8 mouse cellular contexts compared by ENCODE assay signal in the genomic region with DNA sequence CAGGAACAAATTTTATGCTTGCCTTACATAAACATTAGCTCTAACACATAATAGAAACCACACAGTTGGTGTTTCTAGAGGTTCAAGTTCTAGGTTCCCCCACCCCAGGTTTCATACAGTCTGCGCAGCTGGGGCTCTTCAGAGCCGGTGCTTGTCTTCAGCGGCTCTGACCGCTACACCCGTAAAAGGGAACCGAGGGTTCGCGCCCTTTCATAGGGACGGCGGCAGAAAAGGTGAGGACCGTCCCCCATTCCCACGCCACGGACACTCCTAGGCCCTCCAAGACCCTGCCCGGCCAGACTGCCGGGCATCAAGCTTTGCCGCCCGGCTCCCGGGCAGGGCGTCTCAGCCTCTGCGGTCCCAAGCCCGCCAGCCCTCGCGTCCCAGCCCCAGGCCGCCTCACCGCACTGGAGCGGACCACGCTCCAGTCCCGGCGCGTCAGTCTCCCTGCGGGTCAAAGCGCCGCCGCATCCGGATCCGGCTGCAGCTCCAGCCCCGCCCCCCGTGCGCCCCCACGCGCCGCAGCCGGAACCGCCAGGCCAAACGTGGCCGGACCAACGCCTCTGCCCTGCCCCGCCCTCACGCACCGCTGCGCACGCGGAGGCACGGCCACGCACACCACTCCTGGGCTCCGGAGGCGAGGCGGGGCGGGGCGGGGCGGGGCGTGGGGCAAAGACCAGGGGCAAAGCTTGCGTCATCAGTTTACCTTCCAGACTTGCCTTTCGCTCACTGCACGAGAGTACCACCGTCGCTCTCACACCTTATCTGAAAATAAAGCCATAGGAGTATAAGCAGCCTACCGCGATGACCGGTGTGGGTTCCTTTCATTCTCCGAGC. TPM values are rescaled to one million over a fixed set of nuclear protein-coding genes. Genes with fewer than 3 reads are reported as not detected.
DNase-seq lines count a peak whose midpoint lies in the region; ATAC-seq and TF ChIP-seq lines count a peak whose summit lies in the region.

No protein-coding gene starts in this region.

- peak overlapping the region; percentile 83 for H3K4me2 ChIP-seq in CH12.LX (ENCODE audit: insufficient read depth, low read depth, poor library complexity, severe bottlenecking)
- H3K4me2 ChIP-seq in heart, embryonic 15.5 days, result peak overlapping the region; percentile 75
- peak overlapping the region; percentile 94 for H3K4me2 ChIP-seq in liver, embryonic 13.5 days
- peak overlapping the region; percentile 74 for H3K4me2 ChIP-seq in stomach, embryonic 15.5 days

- peak; percentile 85 for DNase-seq in CH12.LX (ENCODE audit: extremely low read depth)
- peak; percentile 67 for DNase-seq in c-Kit-positive CD71-negative TER-119-negative erythroid progenitor cells, embryonic 14.5 days (ENCODE audit: low read depth)
- DNase-seq in forebrain, embryonic 10.5 days (ENCODE audit: extremely low spot score, low spot score), result peak; percentile 87
- peak; percentile 94 to 98 for DNase-seq in kidney, postnatal 25 days
- DNase-seq in liver, embryonic 13.5 days, result peak; percentile 81
- peak; percentile 86 for DNase-seq in neural tube, embryonic 10.5 days (ENCODE audit: extremely low spot score, low spot score)

- WGBS in forebrain, embryonic 10.5 days, result under 1% methylated on average over 70 of the region's 71 CpGs
- under 1% methylated on average over 71 of the region's 71 CpGs for WGBS in heart, embryonic 15.5 days
- under 1% methylated on average over 69 of the region's 71 CpGs for WGBS in liver, embryonic 13.5 days (ENCODE audit: insufficient replicate concordance)
- under 1% methylated on average over 71 of the region's 71 CpGs for WGBS in stomach, embryonic 15.5 days

- TF ChIP-seq RAD21 in CH12.LX (IDR thresholded peaks at IDR 0.05; ENCODE audit: low read depth, low read length), result no peak

- peaks cover 0 to 13% of the 10 kb centered on the region in 2 experiments for H3K36me3 ChIP-seq in CH12.LX (replicated peaks in 1 of 2; ENCODE audit: control insufficient read depth in 1 of 2, insufficient read depth in 1 of 2, low read length in 1 of 2)
- H3K36me3 ChIP-seq in forebrain, embryonic 10.5 days (replicated peaks), result peaks cover 3% of the 10 kb centered on the region
- no peaks in the 10 kb centered on the region for H3K36me3 ChIP-seq in heart, embryonic 15.5 days
- no peaks in the 10 kb centered on the region for H3K36me3 ChIP-seq in liver, embryonic 13.5 days
- no peaks in the 10 kb centered on the region for H3K36me3 ChIP-seq in stomach, embryonic 15.5 days

- peak; percentile 87 for TF ChIP-seq POLR2A in CH12.LX (IDR thresholded peaks at IDR 0.05; ENCODE audit: low read depth, low read length)

- H3K27me3 ChIP-seq in CH12.LX (replicated peaks), result no peaks in the 10 kb centered on the region
- no peaks in the 10 kb centered on the region for H3K27me3 ChIP-seq in forebrain, embryonic 10.5 days (ENCODE audit: poor library complexity, severe bottlenecking)
- no peaks in the 10 kb centered on the region for H3K27me3 ChIP-seq in heart, embryonic 15.5 days
- no peaks in the 10 kb centered on the region for H3K27me3 ChIP-seq in liver, embryonic 13.5 days
- H3K27me3 ChIP-seq in stomach, embryonic 15.5 days (replicated peaks), result no peaks in the 10 kb centered on the region

- H3K9me3 ChIP-seq in CH12.LX (replicated peaks; ENCODE audit: low read length), result no peaks in the 10 kb centered on the region
- H3K9me3 ChIP-seq in forebrain, embryonic 10.5 days, result no peaks in the 10 kb centered on the region
- H3K9me3 ChIP-seq in heart, embryonic 15.5 days (replicated peaks), result no peaks in the 10 kb centered on the region
- no peaks in the 10 kb centered on the region for H3K9me3 ChIP-seq in liver, embryonic 13.5 days (replicated peaks)
- no peaks in the 10 kb centered on the region for H3K9me3 ChIP-seq in stomach, embryonic 15.5 days

- peak overlapping the region; percentile 75 for H3K27ac ChIP-seq in CH12.LX (ENCODE audit: insufficient read depth, low read depth)
- H3K27ac ChIP-seq in forebrain, embryonic 10.5 days, result peak overlapping the region; percentile 93
- peak overlapping the region; percentile 90 for H3K27ac ChIP-seq in heart, embryonic 15.5 days
- H3K27ac ChIP-seq in liver, embryonic 13.5 days, result peak overlapping the region; percentile 81
- H3K27ac ChIP-seq in stomach, embryonic 15.5 days, result peak overlapping the region; percentile 89

- dilution Hi-C loops in CH12.LX (cut with MboI; ENCODE audit: extremely low pct_ligation_motif_present, extremely low pct_unique_long_range_greater_than_20kb, low sequenced_read_pairs), result no loop called here

- H3K79me2 ChIP-seq in CH12.LX (replicated peaks; ENCODE audit: control insufficient read depth, extremely low read depth, insufficient read depth, poor library complexity, severe bottlenecking), result peaks cover 20% of the 10 kb centered on the region

- peaks cover 6 to 24% of the 10 kb centered on the region in 2 experiments; a peak in 3 of 4 replicates for H3K4me1 ChIP-seq in CH12.LX (ENCODE audit: control insufficient read depth in 1 of 2, insufficient read depth in 2 of 2)
- H3K4me1 ChIP-seq in forebrain, embryonic 10.5 days, result peaks cover 21% of the 10 kb centered on the region
- H3K4me1 ChIP-seq in heart, embryonic 15.5 days (replicated peaks), result peaks cover 13% of the 10 kb centered on the region
- peaks cover 34% of the 10 kb centered on the region for H3K4me1 ChIP-seq in liver, embryonic 13.5 days (replicated peaks)
- no peaks in the 10 kb centered on the region; the same call in 1 of the 2 replicates for H3K4me1 ChIP-seq in stomach, embryonic 15.5 days

- in situ Hi-C loops in CH12.LX (cut with MboI; ENCODE audit: low pct_ligation_motif_present, low pct_unique_long_range_greater_than_20kb, low sequenced_read_pairs), result no loop called here

- H3K9ac ChIP-seq in CH12.LX (ENCODE audit: insufficient read depth, low read depth), result peak overlapping the region; percentile 88
- H3K9ac ChIP-seq in heart, embryonic 15.5 days, result peak overlapping the region; percentile 97
- peak overlapping the region; percentile 81 for H3K9ac ChIP-seq in liver, embryonic 13.5 days
- H3K9ac ChIP-seq in stomach, embryonic 15.5 days, result peak overlapping the region; percentile 89

- no peak for TF ChIP-seq EP300 in CH12.LX (IDR thresholded peaks at IDR 0.05; ENCODE audit: low read length)

- TF ChIP-seq CTCF in CH12.LX (conservative IDR thresholded peaks at IDR 0.05 in 1 of 2, IDR thresholded peaks at IDR 0.05 in 1 of 2; ENCODE audit: low read depth in 2 of 2, low read length in 2 of 2), result no peak

- peak; percentile 98 for ATAC-seq in heart, embryonic 15.5 days (replicated peaks; ENCODE audit: insufficient number of reproducible peaks, insufficient read depth, low FRiP score, low read depth)
- peak; percentile 93 for ATAC-seq in liver, embryonic 13.5 days (ENCODE audit: low read depth)
- ATAC-seq in stomach, embryonic 15.5 days (ENCODE audit: insufficient read depth, low FRiP score, low read depth), result peak; percentile 96

- H3K4me3 ChIP-seq in CH12.LX (replicated peaks in 1 of 3; ENCODE audit: low read depth in 2 of 3, low read length in 2 of 3, poor library complexity in 1 of 3), result peak overlapping the region; percentile 76 to 84 (median 80)
- H3K4me3 ChIP-seq in forebrain, embryonic 10.5 days, result peak overlapping the region; percentile 82
- peak overlapping the region; percentile 98 for H3K4me3 ChIP-seq in heart, embryonic 15.5 days
- peak overlapping the region; percentile 75 for H3K4me3 ChIP-seq in liver, embryonic 13.5 days (replicated peaks)
- peak overlapping the region; percentile 75 for H3K4me3 ChIP-seq in stomach, embryonic 15.5 days (replicated peaks)

TF ChIP-seq in CH12.LX, 34 proteins besides CTCF, POLR2A, EP300 and RAD21 (continues in another document):
- no peak for TF ChIP-seq ZKSCAN1 (IDR thresholded peaks at IDR 0.05; ENCODE audit: borderline replicate concordance, low read depth, low read length)
- TF ChIP-seq MEF2A (IDR thresholded peaks at IDR 0.05; ENCODE audit: borderline replicate concordance, low read depth, low read length), result no peak
- TF ChIP-seq ELF1 (IDR thresholded peaks at IDR 0.05; ENCODE audit: low read depth, low read length), result peak; percentile 82
- peak; percentile 83 for TF ChIP-seq BHLHE40 (IDR thresholded peaks at IDR 0.05; ENCODE audit: low read depth, low read length)
- peak; percentile 21; the same call in 1 of the 2 replicates for TF ChIP-seq ZMIZ1 (IDR thresholded peaks at IDR 0.05; ENCODE audit: low read depth, low read length)
- no peak for TF ChIP-seq MAX (IDR thresholded peaks at IDR 0.05; ENCODE audit: low read length)
- peak; percentile 69; the same call in 1 of the 2 replicates for TF ChIP-seq UBTF (IDR thresholded peaks at IDR 0.05; ENCODE audit: low read depth, low read length)
- TF ChIP-seq ETS1 (conservative IDR thresholded peaks at IDR 0.05; ENCODE audit: low read depth, low read length), result 0 out of 2 replicates have a peak, but pooled peaks have one; percentile 8

RNA-seq across cellular contexts. Expression of a gene that starts 16.1 kb away (rescaled TPM):
- 28.6 and 32.7 TPM in 2 replicates for total RNA-seq in CH12.LX (2012; rRNA removed)
- 82.9 and 89.3 TPM in 2 replicates for total RNA-seq in CH12.LX (2014; rRNA removed)
- polyA plus RNA-seq in CH12.LX (2012; ENCODE audit: insufficient read length, low read depth), result 42.8 and 43.3 TPM in 2 replicates
- polyA plus RNA-seq in forebrain, embryonic 10.5 days (2016; fragmentation: Nextera tagmentation; extraction: Ambion mirVana), result 41.1 and 45.9 TPM in 2 replicates
- 21.8 and 21.9 TPM in 2 replicates for polyA plus RNA-seq in heart, embryonic 15.5 days (2015; fragmentation: Nextera tagmentation; extraction: Ambion mirVana)
- 31.9 and 39.9 TPM in 2 replicates for polyA plus RNA-seq in liver, embryonic 13.5 days (2015; fragmentation: Nextera tagmentation; extraction: Ambion mirVana)
- 55.8 and 56.4 TPM in 2 replicates for polyA plus RNA-seq in stomach, embryonic 15.5 days (2015; fragmentation: Nextera tagmentation; extraction: Ambion mirVana)

RNA-seq across cellular contexts. Expression of a gene that starts 37.7 kb away (rescaled TPM):
- 15.7 and 18.4 TPM in 2 replicates for total RNA-seq in CH12.LX (2012; rRNA removed)
- total RNA-seq in CH12.LX (2014; rRNA removed), result 41.2 and 49.2 TPM in 2 replicates
- polyA plus RNA-seq in CH12.LX (2012; ENCODE audit: insufficient read length, low read depth), result 20.4 and 21.8 TPM in 2 replicates
- polyA plus RNA-seq in forebrain, embryonic 10.5 days (2016; fragmentation: Nextera tagmentation; extraction: Ambion mirVana), result 37.0 and 38.2 TPM in 2 replicates
- 58.8 and 61.1 TPM in 2 replicates for polyA plus RNA-seq in heart, embryonic 15.5 days (2015; fragmentation: Nextera tagmentation; extraction: Ambion mirVana)
- polyA plus RNA-seq in liver, embryonic 13.5 days (2015; fragmentation: Nextera tagmentation; extraction: Ambion mirVana), result 22.9 and 24.7 TPM in 2 replicates
- 57.4 and 59.7 TPM in 2 replicates for polyA plus RNA-seq in stomach, embryonic 15.5 days (2015; fragmentation: Nextera tagmentation; extraction: Ambion mirVana)

RNA-seq across cellular contexts. Expression of a gene that starts 59.0 kb away (rescaled TPM):
- total RNA-seq in CH12.LX (2012; rRNA removed) (90.3 and 121 TPM in 2 replicates), CH12.LX (2014; rRNA removed) (288 and 342 TPM in 2 replicates)
- 193 and 201 TPM in 2 replicates for polyA plus RNA-seq in CH12.LX (2012; ENCODE audit: insufficient read length, low read depth)
- 211 and 220 TPM in 2 replicates for polyA plus RNA-seq in forebrain, embryonic 10.5 days (2016; fragmentation: Nextera tagmentation; extraction: Ambion mirVana)
- 104 and 117 TPM in 2 replicates for polyA plus RNA-seq in heart, embryonic 15.5 days (2015; fragmentation: Nextera tagmentation; extraction: Ambion mirVana)
- polyA plus RNA-seq in liver, embryonic 13.5 days (2015; fragmentation: Nextera tagmentation; extraction: Ambion mirVana), result 112 and 143 TPM in 2 replicates
- polyA plus RNA-seq in stomach, embryonic 15.5 days (2015; fragmentation: Nextera tagmentation; extraction: Ambion mirVana), result 135 and 139 TPM in 2 replicates

Comparison
In these comparisons a context has a peak if more than half of its experiments do, and no peak if none do; other contexts are left out.
1. Peak in every context shown above with its lines: DNase-seq, ATAC-seq, H3K4me3 ChIP-seq and H3K27ac ChIP-seq.